Mouse (Mus musculus) midbrain, embryonic 11.5 days (tissue): ENCODE results near the gene Fbxl2. TPM values are rescaled to one million over a fixed set of nuclear protein-coding genes. Genes with fewer than 3 reads are reported as not detected.

Source experiments
- ATAC-seq: fragments of 200-750 bp; cut with Nextera tagmentation; 2 replicates; pipeline ENCODE4 v1.8.0; 2017; ENCODE audit warnings: moderate TSS enrichment, moderate library complexity; ENCODE audit not compliant: low FRiP score
- DNase-seq: peaks from one replicate; pipeline ENCODE4 v3.0.0; 2015; ENCODE audit warnings: low spot score; ENCODE audit errors: missing footprints
- H3K27ac ChIP-seq: fragments of 300-500 bp; sonication (generic); 2 replicates; pipeline ENCODE4 v1.5.1; 2014; ENCODE audit warnings: low read depth, low read length
- H3K27me3 ChIP-seq: fragments of 300-500 bp; sonication (generic); 2 replicates; pipeline ENCODE4 v1.6.1; 2014; ENCODE audit warnings: mild to moderate bottlenecking, low read length, moderate library complexity, mixed read lengths; ENCODE audit not compliant: control insufficient read depth, insufficient read depth
- H3K36me3 ChIP-seq: fragments of 300-500 bp; sonication (generic); 2 replicates; pipeline ENCODE4 v1.6.1; 2014; ENCODE audit warnings: mild to moderate bottlenecking, low read length, moderate library complexity, mixed read lengths; ENCODE audit not compliant: control insufficient read depth, insufficient read depth
- H3K4me1 ChIP-seq: fragments of 300-500 bp; sonication (generic); 2 replicates; pipeline ENCODE4 v1.6.1; 2014; ENCODE audit warnings: low read length; ENCODE audit not compliant: control insufficient read depth, insufficient read depth
- H3K4me2 ChIP-seq: fragments of 300-500 bp; sonication (generic); 2 replicates; pipeline ENCODE4 v1.6.1; 2014; ENCODE audit warnings: mild to moderate bottlenecking, moderate library complexity
- H3K4me3 ChIP-seq: fragments of 300-500 bp; sonication (generic); 2 replicates; pipeline ENCODE4 v1.5.1; 2014; ENCODE audit warnings: low read depth, low read length
- H3K9ac ChIP-seq: fragments of 300-500 bp; sonication (generic); 2 replicates; pipeline ENCODE4 v1.6.1; 2014; ENCODE audit warnings: low read length
- H3K9me3 ChIP-seq: fragments of 300-500 bp; sonication (generic); 2 replicates; pipeline ENCODE4 v1.6.1; 2016; ENCODE audit warnings: low read length; ENCODE audit not compliant: control insufficient read depth
- WGBS: fragments of 180-500 bp; shearing (Covaris S2); extraction: QIAGEN DNeasy Blood & Tissue Kit; methylation state at CpG from one replicate; pipeline ENCODE4 v1.1.7; 2014; 5-methylcytosine and 5-hydroxymethylcytosine counted together
- polyA plus RNA-seq: library from polyadenylated mRNA; unstranded; fragments of >200 nt; fragmentation: Nextera tagmentation; extraction: Ambion mirVana; gene quantifications from 2 replicates; pipeline ENCODE4 v1.2.1, GENCODE M21; 2014

Gene Fbxl2
- polyA plus RNA-seq, 1 experiment from 2014 or later, result 7.9 TPM

GRCm38 (mm10) chr9:114009526-114009925 is 36.5 kb downstream of the Fbxl2 start:
- H3K9me3 ChIP-seq, result no peaks in the 10 kb centered on the region; the same call in 1 of the 2 replicates
- WGBS, result 39% methylated on average over 5 of the region's 5 CpGs
- no peak overlapping the region for H3K4me3 ChIP-seq
- no peak for DNase-seq
- H3K36me3 ChIP-seq, result no peaks in the 10 kb centered on the region
- H3K27me3 ChIP-seq, result no peaks in the 10 kb centered on the region
- no peak overlapping the region for H3K27ac ChIP-seq
- H3K4me1 ChIP-seq, result no peaks in the 10 kb centered on the region
- no peak overlapping the region for H3K4me2 ChIP-seq
- no peak for ATAC-seq
- H3K9ac ChIP-seq, result no peak overlapping the region

GRCm38 (mm10) chr9:114007850-114008350 is 38.1 kb downstream of the Fbxl2 start:
- no peak overlapping the region for H3K9ac ChIP-seq
- WGBS, result 92% methylated on average over 9 of the region's 9 CpGs
- DNase-seq (no peak), ATAC-seq (no peak)
- no peak overlapping the region for H3K4me2 ChIP-seq
- no peaks in the 10 kb centered on the region for H3K36me3 ChIP-seq
- H3K9me3 ChIP-seq, result no peaks in the 10 kb centered on the region
- H3K4me3 ChIP-seq, result no peak overlapping the region
- no peak overlapping the region for H3K27ac ChIP-seq
- no peaks in the 10 kb centered on the region for H3K4me1 ChIP-seq
- no peaks in the 10 kb centered on the region for H3K27me3 ChIP-seq

GRCm38 (mm10) chr9:114006801-114007200 is 39.2 kb downstream of the Fbxl2 start:
- H3K9ac ChIP-seq, result no peak overlapping the region
- no peak overlapping the region for H3K27ac ChIP-seq
- DNase-seq (no peak), ATAC-seq (no peak)
- no peaks in the 10 kb centered on the region for H3K4me1 ChIP-seq
- 79% methylated on average over 9 of the region's 9 CpGs for WGBS
- no peaks in the 10 kb centered on the region for H3K27me3 ChIP-seq
- H3K9me3 ChIP-seq, result no peaks in the 10 kb centered on the region
- no peaks in the 10 kb centered on the region for H3K36me3 ChIP-seq
- H3K4me3 ChIP-seq, result no peak overlapping the region
- no peak overlapping the region for H3K4me2 ChIP-seq

GRCm38 (mm10) chr9:113998311-113998710 is 47.7 kb downstream of the Fbxl2 start:
- Histone ChIP-seq H3K27me3 (no peaks in the 10 kb centered on the region), H3K27ac (no peak overlapping the region), H3K9ac (no peak overlapping the region), H3K36me3 (no peaks in the 10 kb centered on the region), H3K4me3 (no peak overlapping the region), H3K4me2 (no peak overlapping the region), H3K4me1 (no peaks in the 10 kb centered on the region), H3K9me3 (no peaks in the 10 kb centered on the region)
- WGBS, result 54% methylated on average over 2 of the region's 2 CpGs
- peak; percentile 67 for DNase-seq
- no peak for ATAC-seq

GRCm38 (mm10) chr9:113992810-113993209 is 53.2 kb downstream of the Fbxl2 start:
- no peaks in the 10 kb centered on the region for H3K9me3 ChIP-seq
- DNase-seq, result peak; percentile 73
- no peak overlapping the region for H3K4me3 ChIP-seq
- no peaks in the 10 kb centered on the region for H3K27me3 ChIP-seq
- no peak for ATAC-seq
- H3K4me2 ChIP-seq, result no peak overlapping the region
- no peak overlapping the region for H3K27ac ChIP-seq
- H3K9ac ChIP-seq, result no peak overlapping the region
- WGBS, result 91% methylated on average over 7 of the region's 7 CpGs
- no peaks in the 10 kb centered on the region for H3K4me1 ChIP-seq
- H3K36me3 ChIP-seq, result no peaks in the 10 kb centered on the region

GRCm38 (mm10) chr9:113990547-113991248 is 55.3 kb downstream of the Fbxl2 start:
- Histone ChIP-seq H3K27ac (no peak overlapping the region), H3K9ac (no peak overlapping the region), H3K4me3 (no peak overlapping the region), H3K9me3 (no peaks in the 10 kb centered on the region), H3K4me2 (peak overlapping the region; percentile 17; the same call in 1 of the 2 replicates), H3K27me3 (no peaks in the 10 kb centered on the region), H3K36me3 (no peaks in the 10 kb centered on the region), H3K4me1 (no peaks in the 10 kb centered on the region)
- peak; percentile 98 for DNase-seq
- peak; percentile 75 for ATAC-seq
- 30% methylated on average over 18 of the region's 18 CpGs for WGBS

- Histone ChIP-seq H3K9ac (no peak overlapping the region), H3K27me3 (no peaks in the 10 kb centered on the region), H3K36me3 (no peaks in the 10 kb centered on the region), H3K27ac (no peak overlapping the region), H3K9me3 (no peaks in the 10 kb centered on the region), H3K4me3 (no peak overlapping the region), H3K4me2 (no peak overlapping the region), H3K4me1 (no peaks in the 10 kb centered on the region)
- WGBS, result 87% methylated on average over 13 of the region's 13 CpGs
- DNase-seq (no peak), ATAC-seq (no peak)
Measured at GRCm38 (mm10) chr9:113984946-113985620, 60.9 kb downstream of the Fbxl2 start.

GRCm38 (mm10) chr9:113982883-113983670 is 62.9 kb downstream of the Fbxl2 start:
- no peaks in the 10 kb centered on the region for H3K27me3 ChIP-seq
- no peak overlapping the region for H3K9ac ChIP-seq
- H3K36me3 ChIP-seq, result no peaks in the 10 kb centered on the region
- no peak for DNase-seq
- H3K4me2 ChIP-seq, result no peak overlapping the region
- no peaks in the 10 kb centered on the region for H3K4me1 ChIP-seq
- no peak overlapping the region for H3K4me3 ChIP-seq
- no peaks in the 10 kb centered on the region for H3K9me3 ChIP-seq
- H3K27ac ChIP-seq, result no peak overlapping the region
- ATAC-seq, result no peak
- WGBS, result 89% methylated on average over 11 of the region's 11 CpGs

GRCm38 (mm10) chr9:113982451-113982850 is 63.5 kb downstream of the Fbxl2 start:
- no peak for ATAC-seq
- H3K4me3 ChIP-seq, result no peak overlapping the region
- no peak overlapping the region for H3K4me2 ChIP-seq
- no peaks in the 10 kb centered on the region for H3K4me1 ChIP-seq
- no peaks in the 10 kb centered on the region; the same call in 1 of the 2 replicates for H3K36me3 ChIP-seq
- H3K27ac ChIP-seq, result no peak overlapping the region
- no peak overlapping the region for H3K9ac ChIP-seq
- H3K27me3 ChIP-seq, result no peaks in the 10 kb centered on the region
- H3K9me3 ChIP-seq, result no peaks in the 10 kb centered on the region
- no peak for DNase-seq
- WGBS, result 83% methylated on average over 2 of the region's 2 CpGs
